Mouse (Mus musculus) liver, adult 2 months (tissue): ENCODE results near the gene Hist1h3g. TPM values are rescaled to one million over a fixed set of nuclear protein-coding genes. Genes with fewer than 3 reads are reported as not detected.
"Not testable (repeated sequence)": the region's sequence is repeated elsewhere in the genome, so short reads cannot be mapped to it uniquely, and the experiment has no call there.

Source experiments
- DNase-seq: peaks from one replicate; pipeline ENCODE4 v3.0.0-alpha.2; 2011; ENCODE audit warnings: low read depth, low spot score; ENCODE audit errors: extremely low read depth
- H3K27ac ChIP-seq: fragments of 200-500 bp; replicated peaks from 2 replicates; pipeline ENCODE4 v1.5.1; 2012; ENCODE audit warnings: low read depth, mild to moderate bottlenecking, control low read depth, inconsistent platforms, low read length; ENCODE audit not compliant: insufficient read depth
- H3K27me3 ChIP-seq: fragments of 200-500 bp; 2 replicates; pipeline ENCODE4 v1.6.1; 2012; ENCODE audit warnings: mild to moderate bottlenecking, moderate library complexity, low read length, inconsistent platforms; ENCODE audit not compliant: control insufficient read depth, insufficient read depth
- H3K36me3 ChIP-seq: fragments of 200-500 bp; 2 replicates; pipeline ENCODE4 v1.6.1; 2012; ENCODE audit warnings: low read length, inconsistent platforms; ENCODE audit not compliant: control insufficient read depth, insufficient read depth
- H3K4me1 ChIP-seq: fragments of 200-500 bp; 2 replicates; pipeline ENCODE4 v1.6.1; 2011; ENCODE audit warnings: low read length; ENCODE audit not compliant: control insufficient read depth, insufficient read depth
- H3K4me3 ChIP-seq: fragments of 200-500 bp; 2 replicates; pipeline ENCODE4 v1.5.1; 2011; ENCODE audit warnings: low read depth, mild to moderate bottlenecking, control low read depth, low read length, moderate library complexity; ENCODE audit not compliant: insufficient read depth
- H3K79me2 ChIP-seq: fragments of 200-500 bp; 2 replicates; pipeline ENCODE4 v1.6.1; 2012; ENCODE audit warnings: inconsistent platforms, mild to moderate bottlenecking, low read length, moderate library complexity; ENCODE audit not compliant: control insufficient read depth, insufficient read depth
- H3K9ac ChIP-seq: fragments of 200-500 bp; 2 replicates; pipeline ENCODE4 v1.6.1; 2012; ENCODE audit warnings: low read depth, mild to moderate bottlenecking, control low read depth, inconsistent platforms, low read length
- CTCF ChIP-seq: fragments of 200-500 bp; IDR thresholded peaks from 2 replicates; pipeline ENCODE4 v1.5.1; 2011; ENCODE audit warnings: low read depth, low read length, control low read depth
- POLR2A ChIP-seq: fragments of 200-500 bp; IDR thresholded peaks from 2 replicates; pipeline ENCODE4 v1.6.1; 2011; ENCODE audit warnings: low read length, control low read depth; ENCODE audit not compliant: insufficient read depth; ENCODE audit errors: extremely low read depth
- WGBS: fragments of 180-500 bp; shearing (Covaris S2); methylation state at CpG from one replicate; pipeline ENCODE4 v1.1.7; 2018; 5-methylcytosine and 5-hydroxymethylcytosine counted together
- polyA plus RNA-seq: library from polyadenylated mRNA; depleted of rRNA; stranded (reverse); fragments of >200 nt; gene quantifications from 2 replicates; pipeline ENCODE4 v1.2.3, GENCODE M21; 2012
- total RNA-seq: library from RNA; depleted of rRNA; stranded (reverse); fragments of >200 nt; gene quantifications from 2 replicates; pipeline ENCODE4 v1.2.3, GENCODE M21; 2014

Hist1h3g gene
- total and polyA plus RNA-seq, 2 experiments: 0.26 to 5.6 TPM

DNA sequence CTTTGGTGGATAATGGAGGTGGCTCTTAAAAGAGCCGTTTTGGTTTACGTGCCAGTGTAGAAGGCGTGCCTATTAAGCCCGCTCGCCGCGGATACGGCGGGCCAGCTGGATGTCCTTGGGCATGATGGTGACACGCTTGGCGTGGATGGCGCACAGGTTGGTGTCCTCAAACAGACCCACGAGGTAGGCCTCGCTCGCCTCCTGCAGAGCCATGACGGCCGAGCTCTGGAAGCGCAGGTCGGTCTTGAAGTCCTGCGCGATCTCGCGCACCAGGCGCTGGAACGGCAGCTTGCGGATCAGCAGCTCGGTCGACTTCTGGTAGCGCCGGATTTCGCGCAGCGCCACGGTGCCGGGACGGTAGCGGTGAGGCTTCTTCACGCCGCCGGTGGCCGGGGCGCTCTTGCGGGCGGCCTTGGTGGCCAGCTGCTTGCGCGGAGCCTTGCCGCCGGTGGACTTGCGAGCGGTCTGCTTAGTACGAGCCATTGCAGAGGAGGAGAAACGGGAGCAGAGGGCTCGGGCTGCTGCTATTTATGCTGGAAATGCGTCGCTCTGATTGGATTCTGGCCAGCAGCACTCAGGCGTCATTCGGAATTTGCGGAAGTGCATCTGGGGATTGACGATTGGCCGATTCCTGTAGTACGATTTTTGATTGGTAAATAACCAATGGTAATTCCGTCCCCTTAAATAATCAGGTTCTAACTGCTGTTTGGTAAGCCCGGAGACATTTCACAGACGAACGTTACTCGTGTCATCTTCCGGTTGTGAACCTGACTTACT is 26.8 kb downstream of the Hist1h3g start, which contains the start of gene Hist1h3e:
Hist1h3e (minus strand) TSS at position 487 of the 777 bp plus-strand sequence.
- not testable (repeated sequence) for H3K36me3 ChIP-seq, H3K27me3 ChIP-seq, H3K4me1 ChIP-seq, H3K79me2 ChIP-seq
- Histone ChIP-seq H3K9ac (peak within 1 kb of the TSS; percentile 71), H3K27ac (peak within 1 kb of the TSS; percentile 90), H3K4me3 (peak within 1 kb of the TSS; percentile 61)
- DNase-seq: peak; percentile 99
- under 1% methylated on average over 60 of the region's 67 CpGs for WGBS
- TF ChIP-seq POLR2A: peak; percentile 94

DNA sequence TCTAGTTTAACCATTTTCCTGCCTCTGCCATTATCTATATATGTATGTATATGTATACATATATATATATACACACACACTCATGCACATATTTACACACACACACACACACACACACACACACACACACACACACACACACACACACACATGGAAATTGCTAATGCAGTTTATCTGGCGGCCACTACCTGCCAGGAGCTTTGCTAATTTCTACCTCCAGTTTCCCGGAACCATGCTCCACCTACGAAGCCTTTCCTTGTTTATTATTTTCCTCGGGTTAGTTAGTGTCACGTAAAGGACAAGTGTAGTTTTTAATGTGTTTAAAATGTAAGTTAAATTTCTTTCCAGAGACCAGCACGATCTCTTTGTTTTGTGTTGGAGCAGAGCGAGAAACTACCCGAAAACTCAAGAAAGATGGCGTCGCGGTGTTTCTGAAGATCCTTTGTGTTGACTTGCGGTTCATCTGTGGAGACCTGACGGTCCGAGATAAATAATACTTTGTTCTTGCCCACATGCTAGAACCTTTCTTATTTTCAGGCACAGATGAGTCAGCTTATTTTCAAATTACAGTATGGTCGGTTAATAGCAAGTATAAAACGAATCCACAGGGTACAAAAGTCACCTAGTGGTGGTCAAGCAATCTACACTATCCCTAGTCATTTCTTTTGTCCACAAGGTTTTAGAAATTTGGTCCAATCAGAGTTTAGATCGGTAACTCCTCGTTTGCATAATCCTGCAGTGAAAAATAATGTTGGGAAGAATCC is 27.7 kb downstream of the Hist1h3g start:
- Histone ChIP-seq H3K9ac (peak overlapping the region; percentile 61), H3K79me2 (no peaks in the 10 kb centered on the region), H3K27me3 (no peaks in the 10 kb centered on the region), H3K27ac (peak overlapping the region; percentile 90), H3K4me1 (0 out of 2 replicates have a peak, but pooled peaks cover 4% of the 10 kb centered on the region), H3K36me3 (no peaks in the 10 kb centered on the region), H3K4me3 (peak overlapping the region; percentile 56)
- WGBS: 1% methylated on average over 18 of the region's 18 CpGs
- peak; percentile 82 for DNase-seq
- TF ChIP-seq POLR2A (no peak), CTCF (peak; percentile 19; the same call in 1 of the 2 replicates)

DNA sequence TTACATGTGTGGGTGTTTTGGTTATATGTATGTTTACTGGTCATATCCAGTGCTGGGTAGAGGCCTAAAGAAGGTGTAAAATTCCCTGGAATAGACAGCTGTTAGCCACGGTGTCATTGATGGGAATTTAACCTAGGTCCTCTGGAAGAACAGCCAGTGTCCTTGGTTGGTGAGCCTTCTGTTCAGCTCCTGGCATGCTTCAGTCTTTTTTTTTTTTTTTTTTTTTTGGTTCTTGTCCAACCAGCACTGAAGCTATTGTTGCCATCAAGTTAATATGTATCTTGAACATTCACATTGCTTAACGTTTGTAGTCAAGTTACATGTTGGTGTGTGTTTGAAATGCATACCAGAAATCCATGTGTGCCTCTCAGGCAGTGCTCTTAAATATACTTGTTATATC is 29.3 kb downstream of the Hist1h3g start:
- H3K79me2 ChIP-seq: no peaks in the 10 kb centered on the region
- DNase-seq: no peak
- H3K36me3 ChIP-seq: no peaks in the 10 kb centered on the region
- H3K4me1 ChIP-seq: 0 out of 2 replicates have a peak, but pooled peaks cover 4% of the 10 kb centered on the region
- no peak for TF ChIP-seq CTCF
- TF ChIP-seq POLR2A: no peak
- no peak overlapping the region for H3K9ac ChIP-seq
- no peaks in the 10 kb centered on the region for H3K27me3 ChIP-seq
- no peak overlapping the region for H3K4me3 ChIP-seq
- H3K27ac ChIP-seq: no peak overlapping the region
- WGBS: 62% methylated on average over 2 of the region's 2 CpGs

DNA sequence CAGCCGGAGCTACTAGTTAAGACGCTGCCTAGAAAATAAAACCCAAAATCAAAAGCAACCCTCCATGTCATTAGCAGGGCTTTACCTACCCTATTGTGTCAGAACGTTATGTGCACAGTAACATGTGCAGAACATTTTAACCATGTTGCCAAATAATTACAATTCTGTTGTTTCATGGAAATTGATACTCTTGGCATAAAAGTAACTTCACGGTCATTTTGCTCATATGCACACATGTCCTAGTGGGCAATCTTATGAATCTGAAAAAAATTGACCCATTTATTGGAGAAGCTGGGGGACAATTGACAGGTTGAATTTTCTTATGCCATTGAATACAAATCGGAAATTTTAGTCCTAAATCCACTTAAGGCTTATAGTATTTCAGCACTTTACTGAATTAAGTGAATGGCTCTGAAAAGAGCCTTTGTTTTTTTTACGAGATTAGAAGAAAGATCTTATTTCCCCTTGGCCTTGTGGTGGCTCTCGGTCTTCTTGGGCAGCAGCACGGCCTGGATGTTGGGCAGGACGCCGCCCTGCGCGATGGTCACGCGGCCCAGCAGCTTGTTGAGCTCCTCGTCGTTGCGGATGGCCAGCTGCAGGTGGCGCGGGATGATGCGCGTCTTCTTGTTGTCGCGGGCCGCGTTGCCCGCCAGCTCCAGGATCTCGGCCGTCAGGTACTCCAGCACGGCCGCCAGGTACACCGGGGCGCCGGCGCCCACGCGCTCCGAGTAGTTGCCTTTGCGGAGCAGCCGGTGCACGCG is 35.2 kb downstream of the Hist1h3g start:
- H3K79me2 ChIP-seq, DNase-seq, H3K27me3 ChIP-seq, H3K36me3 ChIP-seq: not testable (repeated sequence)
- H3K4me1 ChIP-seq: peaks cover 12% of the 10 kb centered on the region; the same call in 1 of the 2 replicates
- H3K9ac ChIP-seq: peak overlapping the region; percentile 79
- peak overlapping the region; percentile 58 for H3K27ac ChIP-seq
- 5% methylated on average over 29 of the region's 41 CpGs for WGBS
- H3K4me3 ChIP-seq: peak overlapping the region; percentile 41; the same call in 1 of the 2 replicates

DNA sequence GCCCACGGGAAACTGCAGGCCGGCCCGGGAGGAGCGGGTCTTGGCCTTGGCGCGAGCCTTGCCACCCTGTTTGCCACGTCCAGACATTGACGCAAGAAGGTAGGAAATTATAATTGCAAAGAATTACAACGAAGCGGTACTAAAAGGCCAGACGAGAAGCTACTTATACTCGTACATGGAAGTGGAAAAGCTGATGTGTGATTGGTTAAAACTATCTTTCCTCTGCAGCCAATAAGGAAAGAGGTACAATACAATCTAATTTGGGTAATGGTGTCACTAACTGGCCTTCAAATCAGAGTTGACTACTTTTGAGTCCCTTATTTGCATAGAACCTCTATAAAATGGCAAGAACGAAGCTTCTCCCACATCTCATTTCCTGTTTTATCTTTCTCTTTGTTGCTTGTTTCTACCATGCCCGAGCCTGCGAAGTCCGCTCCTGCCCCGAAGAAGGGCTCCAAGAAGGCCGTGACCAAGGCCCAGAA is 35.8 kb downstream of the Hist1h3g start, which contains the start of the genes Hist1h2ae and Hist1h2bg:
Hist1h2ae (minus strand) TSS at position 199 of the 482 bp plus-strand sequence.
Hist1h2bg (plus strand) TSS at position 375 of the 482 bp plus-strand sequence.
- Histone ChIP-seq H3K79me2 (no peaks in the 10 kb centered on the region), H3K36me3 (no peaks in the 10 kb centered on the region), H3K4me3 (peak within 1 kb of the TSS; percentile 58; the same call in 1 of the 2 replicates), H3K9ac (peak within 1 kb of the TSS; percentile 79), H3K4me1 (peaks cover 14% of the 10 kb centered on the region; the same call in 1 of the 2 replicates), H3K27ac (peak within 1 kb of the TSS; percentile 73), H3K27me3 (no peaks in the 10 kb centered on the region)
- DNase-seq: peak; percentile 99
- TF ChIP-seq POLR2A: 0 out of 2 replicates have a peak, but pooled peaks have one; percentile 47
- TF ChIP-seq CTCF: no peak
- under 1% methylated on average over 18 of the region's 18 CpGs for WGBS

DNA sequence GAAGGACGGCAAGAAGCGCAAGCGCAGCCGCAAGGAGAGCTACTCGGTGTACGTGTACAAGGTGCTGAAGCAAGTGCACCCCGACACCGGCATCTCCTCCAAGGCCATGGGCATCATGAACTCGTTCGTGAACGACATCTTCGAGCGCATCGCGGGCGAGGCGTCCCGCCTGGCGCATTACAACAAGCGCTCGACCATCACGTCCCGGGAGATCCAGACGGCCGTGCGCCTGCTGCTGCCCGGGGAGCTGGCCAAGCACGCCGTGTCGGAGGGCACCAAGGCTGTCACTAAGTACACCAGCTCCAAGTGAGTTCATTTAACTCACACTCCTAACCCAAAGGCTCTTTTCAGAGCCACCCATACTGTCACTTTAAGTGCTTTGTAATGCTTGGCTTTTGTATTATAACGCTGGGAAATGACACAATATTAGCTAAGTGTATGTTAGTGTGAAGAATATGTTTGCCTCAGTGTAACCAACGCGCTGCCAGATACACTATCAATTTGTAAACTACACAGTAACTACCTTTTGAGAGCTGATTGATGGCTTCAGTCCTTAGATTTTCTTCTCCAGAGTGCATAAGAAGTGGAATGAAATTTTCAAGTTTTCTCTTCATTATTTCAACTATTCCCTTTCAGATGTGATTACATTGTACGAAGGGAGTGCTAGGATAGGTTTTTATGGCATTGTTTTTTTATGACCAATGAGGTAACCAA is 36.4 kb downstream of the Hist1h3g start:
- not testable (repeated sequence) for H3K36me3 ChIP-seq, H3K79me2 ChIP-seq, H3K27me3 ChIP-seq, DNase-seq
- Histone ChIP-seq H3K9ac (peak overlapping the region; percentile 34; the same call in 1 of the 2 replicates), H3K4me1 (peaks cover 15% of the 10 kb centered on the region; the same call in 1 of the 2 replicates), H3K27ac (peak overlapping the region; percentile 73), H3K4me3 (peak overlapping the region; percentile 58; the same call in 1 of the 2 replicates)
- under 1% methylated on average over 17 of the region's 34 CpGs for WGBS
